Mouse (Mus musculus): ENCODE measurements around the gene Xirp1. TPM values are rescaled to one million over a fixed set of nuclear protein-coding genes. Genes with fewer than 3 reads are reported as not detected.

Xirp1 gene
- total and polyA plus RNA-seq, 3 experiments = not detected

DNA sequence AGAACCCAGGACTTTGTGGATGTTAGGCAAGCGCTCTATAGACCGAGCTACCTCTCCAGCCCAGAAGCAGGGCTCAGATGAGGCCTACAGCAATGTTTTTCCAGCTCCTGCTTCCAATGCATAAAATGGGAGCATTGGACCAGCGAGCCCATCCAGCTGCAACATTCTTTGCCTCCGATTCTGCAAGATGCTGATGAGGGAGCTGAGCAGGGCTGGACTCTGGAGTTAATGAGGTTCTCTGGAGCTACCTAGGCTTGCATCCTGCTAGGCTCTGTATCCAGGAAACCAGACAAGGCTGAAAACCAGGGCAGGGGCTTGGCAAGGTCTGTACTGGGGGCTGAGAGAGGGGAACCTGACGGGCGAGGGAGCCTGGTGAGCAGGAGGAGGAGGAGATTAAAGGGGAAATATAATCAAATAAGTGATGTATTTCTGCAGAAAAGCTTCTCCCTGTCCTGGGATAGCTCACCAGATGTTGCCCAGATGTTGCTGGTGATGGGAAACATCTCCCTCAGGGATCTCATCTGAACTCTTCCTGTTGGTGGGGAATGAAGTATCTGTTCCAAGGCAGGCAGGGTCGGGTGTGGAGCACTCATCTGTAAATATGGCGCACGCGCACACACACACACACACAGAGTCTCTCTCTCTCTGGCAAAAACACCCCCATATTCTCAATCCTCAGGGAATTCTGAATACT lies 37.4 kb downstream of the Xirp1 start:
- DNase-seq (ENCODE audit: low read depth, low spot score) = no peak
- H3K9me3 ChIP-seq (replicated peaks; ENCODE audit: insufficient read depth, low read length) = no peaks in the 10 kb centered on the region
- TF ChIP-seq RAD21 (IDR thresholded peaks at IDR 0.05; ENCODE audit: low read depth, low read length) = no peak
- no peak for TF ChIP-seq TCF12 (IDR thresholded peaks at IDR 0.05; ENCODE audit: low read depth, low read length)
- no peak for TF ChIP-seq MXI1 (IDR thresholded peaks at IDR 0.05; ENCODE audit: low read depth, low read length)
- no peak overlapping the region for H3K9ac ChIP-seq (ENCODE audit: control insufficient read depth, low read depth, low read length, poor library complexity, severe bottlenecking)
- no peak overlapping the region for H3K4me3 ChIP-seq (ENCODE audit: control insufficient read depth in 1 of 2, insufficient read depth in 1 of 2, low read depth in 2 of 2, low read length in 2 of 2)
- H3K79me2 ChIP-seq (ENCODE audit: control insufficient read depth, insufficient read depth, low read length, poor library complexity) = peaks cover 5% of the 10 kb centered on the region; the same call in 1 of the 2 replicates
- peaks cover 0 to 2% of the 10 kb centered on the region in 2 experiments; a peak in 1 of 4 replicates for H3K36me3 ChIP-seq (ENCODE audit: control insufficient read depth in 1 of 2, insufficient read depth in 2 of 2, low read length in 2 of 2)
- H3K27ac ChIP-seq (ENCODE audit: control insufficient read depth, low read depth, low read length) = no peak overlapping the region
- no peaks in the 10 kb centered on the region for H3K27me3 ChIP-seq (ENCODE audit: control insufficient read depth in 1 of 2, insufficient read depth in 2 of 2, low read length in 2 of 2)
- peaks cover 2 to 8% of the 10 kb centered on the region in 2 experiments; a peak in 3 of 4 replicates for H3K4me1 ChIP-seq (ENCODE audit: control insufficient read depth in 1 of 2, insufficient read depth in 2 of 2, low read length in 2 of 2)

DNA sequence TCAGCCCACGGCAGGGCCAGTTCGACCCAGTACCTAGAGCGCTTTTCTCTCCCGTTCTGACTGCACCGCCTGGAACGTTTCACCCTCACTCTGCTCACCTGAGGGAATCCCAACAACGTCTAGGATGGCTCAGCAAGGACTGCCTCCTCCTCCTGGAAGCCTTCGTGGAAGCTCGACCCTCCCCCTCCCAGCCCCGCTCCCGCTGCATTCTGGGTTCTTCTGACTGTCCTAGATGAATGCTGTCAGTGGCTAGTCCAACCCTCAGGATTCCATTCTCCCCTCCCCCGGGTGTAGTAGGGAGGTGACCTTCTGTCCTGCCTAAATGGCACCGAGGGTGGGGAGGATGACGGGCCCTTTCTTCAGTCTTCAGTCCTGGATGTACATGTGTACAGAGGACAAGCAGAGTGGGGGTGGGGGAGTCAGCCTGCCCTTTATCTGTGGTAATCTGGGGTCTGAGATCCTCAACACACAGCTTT lies 38.8 kb downstream of the Xirp1 start, which contains the start of gene Csrnp1:
Gene Csrnp1 (minus strand): TSS at position 123 of the 476 bp plus-strand sequence.
- H3K27ac ChIP-seq (ENCODE audit: control insufficient read depth, low read depth, low read length) = no peak within 1 kb of the TSS
- DNase-seq (ENCODE audit: low read depth, low spot score) = no peak
- H3K4me1 ChIP-seq (ENCODE audit: control insufficient read depth in 1 of 2, insufficient read depth in 2 of 2, low read length in 2 of 2) = peaks cover 4 to 13% of the 10 kb centered on the region in 2 experiments; a peak in 3 of 4 replicates
- H3K79me2 ChIP-seq (ENCODE audit: control insufficient read depth, insufficient read depth, low read length, poor library complexity) = peaks cover 7% of the 10 kb centered on the region
- H3K4me3 ChIP-seq (ENCODE audit: control insufficient read depth in 1 of 2, insufficient read depth in 1 of 2, low read depth in 2 of 2, low read length in 2 of 2) = peak within 1 kb of the TSS; percentile 80 to 81
- no peaks in the 10 kb centered on the region for H3K27me3 ChIP-seq (ENCODE audit: control insufficient read depth in 1 of 2, insufficient read depth in 2 of 2, low read length in 2 of 2)
- H3K9ac ChIP-seq (ENCODE audit: control insufficient read depth, low read depth, low read length, poor library complexity, severe bottlenecking) = peak within 1 kb of the TSS; percentile 87
- TF ChIP-seq SMC3 (IDR thresholded peaks at IDR 0.05; ENCODE audit: low read depth, low read length) (no peak), GATA1 (IDR thresholded peaks at IDR 0.05; ENCODE audit: low read depth, low read length) (no peak), MEF2A (IDR thresholded peaks at IDR 0.05; ENCODE audit: extremely low read depth, insufficient replicate concordance, low read depth, low read length, poor library complexity, severe bottlenecking) (no peak), JUND (IDR thresholded peaks at IDR 0.05; ENCODE audit: low read depth, low read length) (no peak), GABPA (IDR thresholded peaks at IDR 0.05; ENCODE audit: low read depth, low read length) (no peak), POLR2AphosphoS5 (IDR thresholded peaks at IDR 0.05; ENCODE audit: borderline replicate concordance, low read depth, low read length) (no peak), ZC3H11A (IDR thresholded peaks at IDR 0.05; ENCODE audit: low read depth, low read length) (no peak), MYB (IDR thresholded peaks at IDR 0.05; ENCODE audit: low read depth, low read length) (no peak), MXI1 (IDR thresholded peaks at IDR 0.05; ENCODE audit: low read depth, low read length) (no peak), ZKSCAN1 (IDR thresholded peaks at IDR 0.05; ENCODE audit: low read depth, low read length) (no peak), TAL1 (IDR thresholded peaks at IDR 0.05; ENCODE audit: low read length) (no peak), E2F4 (IDR thresholded peaks at IDR 0.05; ENCODE audit: borderline replicate concordance, low read depth, low read length) (no peak), CHD2 (IDR thresholded peaks at IDR 0.05; ENCODE audit: low read length) (no peak), ELF1 (IDR thresholded peaks at IDR 0.05; ENCODE audit: low read depth, low read length) (no peak), MAZ (IDR thresholded peaks at IDR 0.05; ENCODE audit: low read depth, low read length) (no peak), MAFK (IDR thresholded peaks at IDR 0.05; ENCODE audit: borderline replicate concordance, low read depth, low read length) (no peak), KAT2A (conservative IDR thresholded peaks at IDR 0.05; ENCODE audit: low read depth, low read length) (no peak), ZNF384 (IDR thresholded peaks at IDR 0.05; ENCODE audit: low read depth, low read length) (no peak)
- H3K9me3 ChIP-seq (replicated peaks; ENCODE audit: insufficient read depth, low read length) = no peaks in the 10 kb centered on the region
- H3K36me3 ChIP-seq (ENCODE audit: control insufficient read depth in 1 of 2, insufficient read depth in 2 of 2, low read length in 2 of 2) = peaks cover 0 to 6% of the 10 kb centered on the region in 2 experiments; a peak in 2 of 4 replicates
